Mouse (Mus musculus) gastrocnemius, adult 2 months (tissue): Measurements from ENCODE around the gene Trafd1. TPM values are rescaled to one million over a fixed set of nuclear protein-coding genes. Genes with fewer than 3 reads are reported as not detected.

Source experiments
- DNase-seq: peaks from one replicate; pipeline ENCODE4 v3.0.0; 2022
- H3K27ac ChIP-seq: fragments of 200-600 bp; 2 replicates; pipeline ENCODE4 v1.8.1; 2022; ENCODE audit warnings: mild to moderate bottlenecking
- H3K4me3 ChIP-seq: fragments of 200-600 bp; 2 replicates; pipeline ENCODE4 v1.8.1; 2022; ENCODE audit warnings: mild to moderate bottlenecking, moderate library complexity
- CTCF ChIP-seq: fragments of 200-600 bp; IDR thresholded peaks from 2 replicates; pipeline ENCODE4 v1.8.1; 2022; ENCODE audit warnings: antibody characterized with exemption, mild to moderate bottlenecking, moderate library complexity
- intact Hi-C: fragments of 180-260 bp; cut with DNase I; formaldehyde crosslinking; loops from one replicate; pipeline ENCODE4 v1.15.1; 2025
- total RNA-seq, 2 experiments: library from RNA; stranded (reverse); gene quantifications; 2 replicates each; pipeline ENCODE4 v1.2.3; 2021

The Trafd1 gene
- total RNA-seq, 2 experiments from 2014 or later, result 36.8 to 37.0 TPM

GRCm38 (mm10) chr5:121397187-121398145, 12.0 kb upstream of the Trafd1 start, which contains the start of gene Naa25:
Naa25 (plus strand) TSS chr5:121397936.
- intact Hi-C loops, result no loop called here
- Histone ChIP-seq H3K27ac (peak within 1 kb of the TSS; percentile 94), H3K4me3 (peak within 1 kb of the TSS; percentile 99)
- TF ChIP-seq CTCF, result no peak
- peak; percentile 98 for DNase-seq

GRCm38 (mm10) chr5:121395621-121396020, 10.2 kb upstream of the Trafd1 start:
- TF ChIP-seq CTCF, result no peak
- no peak for DNase-seq
- no peak overlapping the region for H3K4me3 ChIP-seq
- no peak overlapping the region for H3K27ac ChIP-seq
- intact Hi-C loops, result no loop called here

- H3K27ac ChIP-seq, result no peak overlapping the region
- no peak for DNase-seq
- intact Hi-C loops, result no loop called here
- no peak overlapping the region for H3K4me3 ChIP-seq
- TF ChIP-seq CTCF, result no peak
Observed at GRCm38 (mm10) chr5:121393402-121393801, 8.0 kb upstream of the Trafd1 start.

- intact Hi-C loops, result no loop called here
- DNase-seq, result no peak
- TF ChIP-seq CTCF, result peak; percentile 86
- Histone ChIP-seq H3K27ac (no peak overlapping the region), H3K4me3 (no peak overlapping the region)
Observed at GRCm38 (mm10) chr5:121392667-121393380, 7.4 kb upstream of the Trafd1 start.

- peak overlapping the region; percentile 54 for H3K27ac ChIP-seq
- DNase-seq, result no peak
- no peak overlapping the region for H3K4me3 ChIP-seq
- intact Hi-C loops, result no loop called here
- TF ChIP-seq CTCF, result no peak
Observed at GRCm38 (mm10) chr5:121389691-121390090, 4.3 kb upstream of the Trafd1 start.

GRCm38 (mm10) chr5:121389106-121389505, 3.7 kb upstream of the Trafd1 start:
- no peak for TF ChIP-seq CTCF
- Histone ChIP-seq H3K4me3 (no peak overlapping the region), H3K27ac (peak overlapping the region; percentile 54)
- intact Hi-C loops, result no loop called here
- peak; percentile 42 for DNase-seq

GRCm38 (mm10) chr5:121387126-121387525, 1.7 kb upstream of the Trafd1 start:
- peak; percentile 47 for DNase-seq
- H3K27ac ChIP-seq, result peak overlapping the region; percentile 99

GRCm38 (mm10) chr5:121386120-121386909, 883 bp upstream of the Trafd1 start:
- intact Hi-C loops, result no loop called here
- Histone ChIP-seq H3K4me3 (peak overlapping the region; percentile 90), H3K27ac (peak overlapping the region; percentile 99)

More at GRCm38 (mm10) chr5:121387126-121387525, 1.7 kb upstream of the Trafd1 start:
- TF ChIP-seq CTCF, result no peak
- no peak overlapping the region for H3K4me3 ChIP-seq
- intact Hi-C loops, result no loop called here

GRCm38 (mm10) chr5:121384757-121385460, 523 bp downstream of the Trafd1 start:
- peak overlapping the region; percentile 90 for H3K4me3 ChIP-seq
- no peak for DNase-seq
- peak overlapping the region; percentile 99 for H3K27ac ChIP-seq
- intact Hi-C loops, result loop anchor here (5.0 kb wide), 1 partner anchor 168 kb away; no protein-coding TSS in a partner anchor
- no peak for TF ChIP-seq CTCF

More at GRCm38 (mm10) chr5:121386120-121386909, 883 bp upstream of the Trafd1 start:
- TF ChIP-seq CTCF, result no peak
- no peak for DNase-seq

- Histone ChIP-seq H3K4me3 (peak overlapping the region; percentile 90), H3K27ac (peak overlapping the region; percentile 99)
- intact Hi-C loops, result loop anchor here (5.0 kb wide), 1 partner anchor 167 kb away; no protein-coding TSS in a partner anchor
- DNase-seq, result no peak
- no peak for TF ChIP-seq CTCF
Observed at GRCm38 (mm10) chr5:121383857-121384756, 1.3 kb downstream of the Trafd1 start.
